Mouse (Mus musculus): Measurements from ENCODE around the gene Actg2. TPM values are rescaled to one million over a fixed set of nuclear protein-coding genes. Genes with fewer than 3 reads are reported as not detected.

Gene Actg2
- polyA plus RNA-seq, 1 experiment: 0.97 TPM

DNA sequence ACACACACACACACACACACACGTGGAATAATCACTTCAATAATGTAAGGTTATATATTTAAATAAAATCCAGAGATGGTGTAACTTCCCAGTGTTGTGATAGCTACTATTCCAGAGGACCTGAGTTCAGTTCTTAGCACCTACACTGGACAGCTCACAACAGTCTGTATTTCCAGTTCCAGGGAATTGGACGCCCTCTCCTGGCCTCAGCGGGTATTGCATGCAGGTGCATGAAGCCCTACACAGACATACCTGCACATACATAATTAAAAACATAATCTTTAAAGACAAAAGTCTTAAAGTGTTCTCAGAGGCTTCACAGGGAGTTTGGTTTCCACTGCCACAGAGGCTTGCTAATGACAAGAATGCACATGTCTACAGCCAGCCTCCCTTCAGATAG, 35.6 kb downstream of the Actg2 start:
- Histone ChIP-seq H3K27me3 (ENCODE audit: control insufficient read depth, insufficient read depth, low read length) (no peaks in the 10 kb centered on the region), H3K4me3 (replicated peaks; ENCODE audit: insufficient read depth, low read depth, low read length) (no peak overlapping the region), H3K27ac (ENCODE audit: insufficient read depth, low read length) (no peak overlapping the region), H3K4me1 (ENCODE audit: control insufficient read depth, insufficient read depth, low read length) (peaks cover 43% of the 10 kb centered on the region)
- DNase-seq: no peak
- WGBS: 65% methylated on average over 3 of the region's 3 CpGs
- peak; percentile 28; the same call in 1 of the 2 replicates for TF ChIP-seq CTCF (IDR thresholded peaks at IDR 0.05; ENCODE audit: borderline replicate concordance, insufficient read depth, low read depth, low read length)
- TF ChIP-seq POLR2A (IDR thresholded peaks at IDR 0.05; ENCODE audit: borderline replicate concordance, insufficient read depth, low read length): no peak

DNA sequence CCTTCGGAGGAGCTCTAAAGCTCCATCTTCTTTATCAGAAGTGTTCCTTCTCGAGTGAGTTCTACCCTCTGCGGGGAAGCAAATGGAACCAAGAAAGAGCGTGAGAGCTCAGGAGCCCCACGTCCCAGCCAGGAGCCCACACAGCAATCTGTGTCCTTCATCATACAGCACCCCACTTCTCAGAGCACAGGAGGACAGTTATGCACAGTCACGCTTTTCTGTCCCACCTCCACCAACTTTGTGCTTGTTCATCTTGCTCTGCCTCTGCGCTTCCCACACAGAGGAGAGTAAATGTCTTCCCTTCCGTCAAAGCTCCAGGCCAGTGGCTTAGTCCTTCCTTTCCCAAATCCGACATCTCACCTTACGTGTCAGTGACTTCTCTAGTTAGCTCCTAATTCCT, 37.0 kb downstream of the Actg2 start:
- no peak for DNase-seq
- peaks cover 41% of the 10 kb centered on the region for H3K4me1 ChIP-seq (ENCODE audit: control insufficient read depth, insufficient read depth, low read length)
- H3K27ac ChIP-seq (ENCODE audit: insufficient read depth, low read length): no peak overlapping the region
- H3K27me3 ChIP-seq (ENCODE audit: control insufficient read depth, insufficient read depth, low read length): no peaks in the 10 kb centered on the region
- no peak for TF ChIP-seq POLR2A (IDR thresholded peaks at IDR 0.05; ENCODE audit: borderline replicate concordance, insufficient read depth, low read length)
- TF ChIP-seq CTCF (IDR thresholded peaks at IDR 0.05; ENCODE audit: borderline replicate concordance, insufficient read depth, low read depth, low read length): no peak
- WGBS: 97% methylated on average over 10 of the region's 10 CpGs
- no peak overlapping the region for H3K4me3 ChIP-seq (replicated peaks; ENCODE audit: insufficient read depth, low read depth, low read length)

DNA sequence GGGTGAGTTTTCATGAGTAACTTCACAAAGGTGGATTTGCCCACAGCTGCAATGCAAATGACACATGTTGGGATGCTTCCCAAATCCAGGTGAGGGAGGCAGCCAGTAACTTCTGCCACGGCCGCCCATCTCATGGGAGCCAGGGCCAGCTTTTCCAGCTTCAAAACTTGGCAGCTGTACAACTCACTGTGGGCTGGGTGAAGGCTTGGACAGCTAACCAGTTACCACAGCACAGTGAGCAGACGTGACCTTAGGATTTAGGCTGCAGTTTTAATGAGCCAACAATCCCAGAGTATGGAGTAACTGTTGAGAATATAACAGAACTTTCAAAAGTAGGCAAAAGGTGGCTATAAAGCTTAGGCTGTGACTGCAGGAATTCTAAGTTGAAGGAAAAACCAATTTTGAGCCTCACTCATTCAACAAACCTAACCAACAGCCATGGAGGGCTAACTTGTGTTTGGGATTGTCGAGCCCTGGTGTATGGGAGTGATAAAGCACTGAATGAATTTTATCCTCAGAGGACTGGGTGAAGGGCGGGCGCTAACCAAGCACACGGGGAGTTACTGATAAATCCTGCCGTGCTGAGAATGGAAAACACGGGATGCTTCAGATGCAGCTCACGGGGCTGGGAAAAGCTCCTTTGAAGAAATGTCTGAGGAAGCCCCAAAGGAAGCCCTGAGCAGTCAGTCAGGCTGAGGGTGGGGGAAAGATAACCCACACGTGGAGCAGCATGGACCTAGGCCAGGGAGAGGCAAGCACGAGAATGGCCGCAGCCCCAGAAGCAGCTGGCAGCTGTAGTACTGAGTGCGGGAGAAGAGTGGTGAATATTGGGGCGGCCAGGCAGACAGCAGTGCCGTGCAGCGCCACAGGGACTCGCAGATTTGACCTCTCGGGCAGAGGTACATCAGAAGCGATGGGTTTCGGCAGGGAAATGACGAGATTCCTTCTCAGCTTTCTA, 39.0 kb downstream of the Actg2 start:
- Histone ChIP-seq H3K27me3 (ENCODE audit: control insufficient read depth, insufficient read depth, low read length) (no peaks in the 10 kb centered on the region), H3K4me1 (ENCODE audit: control insufficient read depth, insufficient read depth, low read length) (peaks cover 33% of the 10 kb centered on the region), H3K27ac (ENCODE audit: insufficient read depth, low read length) (peak overlapping the region; percentile 57), H3K4me3 (replicated peaks; ENCODE audit: insufficient read depth, low read depth, low read length) (no peak overlapping the region)
- TF ChIP-seq POLR2A (IDR thresholded peaks at IDR 0.05; ENCODE audit: borderline replicate concordance, insufficient read depth, low read length): no peak
- TF ChIP-seq CTCF (IDR thresholded peaks at IDR 0.05; ENCODE audit: borderline replicate concordance, insufficient read depth, low read depth, low read length): no peak
- WGBS: 40% methylated on average over 22 of the region's 22 CpGs
- DNase-seq: peak; percentile 36 to 37

DNA sequence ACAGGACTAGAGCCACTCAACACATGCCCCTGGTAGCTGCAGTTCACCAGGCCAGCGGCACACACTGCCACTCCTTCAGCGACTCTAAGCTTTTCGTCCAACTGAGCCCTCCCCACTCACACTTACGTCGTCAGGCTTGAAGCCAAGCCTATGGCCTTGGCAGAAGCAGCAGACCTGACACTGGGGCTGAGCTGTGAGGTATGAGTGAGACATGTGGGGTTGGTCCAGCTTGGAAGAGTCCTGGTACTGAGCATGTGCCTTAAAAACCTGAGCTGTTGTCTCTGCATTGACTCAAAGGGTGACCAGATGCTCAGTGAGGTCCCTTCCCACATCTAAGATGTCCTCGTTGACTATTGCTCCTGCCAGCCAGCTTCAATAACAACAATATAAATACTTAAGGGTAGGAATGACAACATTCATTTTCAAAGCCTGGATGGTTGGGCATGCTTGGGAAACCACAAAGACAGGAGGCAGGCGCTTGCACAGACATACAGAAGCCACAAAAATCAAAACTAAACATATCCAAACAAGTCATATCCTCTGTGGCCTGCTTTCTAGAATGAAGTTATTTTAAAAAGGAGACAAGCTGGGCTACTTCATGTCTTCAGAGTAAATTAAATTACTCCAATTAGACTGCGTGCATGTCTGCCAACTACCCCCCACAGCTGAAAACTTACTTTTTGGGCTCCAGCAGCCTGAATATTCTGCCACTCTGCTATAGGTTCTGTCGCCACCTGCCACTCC, 39.9 kb downstream of the Actg2 start:
- peak; percentile 68 to 80 for DNase-seq
- peaks cover 29% of the 10 kb centered on the region for H3K4me1 ChIP-seq (ENCODE audit: control insufficient read depth, insufficient read depth, low read length)
- TF ChIP-seq CTCF (IDR thresholded peaks at IDR 0.05; ENCODE audit: borderline replicate concordance, insufficient read depth, low read depth, low read length): no peak
- TF ChIP-seq POLR2A (IDR thresholded peaks at IDR 0.05; ENCODE audit: borderline replicate concordance, insufficient read depth, low read length): no peak
- WGBS: 28% methylated on average over 9 of the region's 9 CpGs
- H3K27ac ChIP-seq (ENCODE audit: insufficient read depth, low read length): no peak overlapping the region
- no peaks in the 10 kb centered on the region for H3K27me3 ChIP-seq (ENCODE audit: control insufficient read depth, insufficient read depth, low read length)
- H3K4me3 ChIP-seq (replicated peaks; ENCODE audit: insufficient read depth, low read depth, low read length): no peak overlapping the region

DNA sequence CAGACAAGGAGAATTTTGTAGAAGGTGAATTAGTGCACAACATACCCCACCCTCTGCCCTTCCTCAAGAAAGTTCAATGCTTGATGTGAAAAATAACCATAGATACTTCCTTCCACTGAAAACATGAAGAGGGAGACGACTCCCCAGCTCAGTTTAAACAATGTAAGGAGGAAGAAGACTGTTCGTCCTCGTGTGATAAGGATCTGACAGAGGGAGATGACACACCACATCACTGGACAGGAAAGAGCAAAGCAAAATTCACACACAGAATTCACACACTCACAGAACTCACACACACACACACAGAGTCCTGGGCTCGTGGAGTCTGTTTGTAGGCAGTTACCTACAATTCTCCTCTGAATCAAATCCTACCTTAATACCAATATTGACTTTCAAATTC, 45.4 kb downstream of the Actg2 start:
- TF ChIP-seq CTCF (IDR thresholded peaks at IDR 0.05; ENCODE audit: borderline replicate concordance, insufficient read depth, low read depth, low read length) (no peak), POLR2A (IDR thresholded peaks at IDR 0.05; ENCODE audit: borderline replicate concordance, insufficient read depth, low read length) (no peak)
- Histone ChIP-seq H3K27me3 (ENCODE audit: control insufficient read depth, insufficient read depth, low read length) (no peaks in the 10 kb centered on the region), H3K4me1 (ENCODE audit: control insufficient read depth, insufficient read depth, low read length) (peaks cover 2% of the 10 kb centered on the region), H3K4me3 (replicated peaks; ENCODE audit: insufficient read depth, low read depth, low read length) (no peak overlapping the region), H3K27ac (ENCODE audit: insufficient read depth, low read length) (no peak overlapping the region)
- WGBS: 87% methylated on average over 4 of the region's 4 CpGs
- DNase-seq: no peak

DNA sequence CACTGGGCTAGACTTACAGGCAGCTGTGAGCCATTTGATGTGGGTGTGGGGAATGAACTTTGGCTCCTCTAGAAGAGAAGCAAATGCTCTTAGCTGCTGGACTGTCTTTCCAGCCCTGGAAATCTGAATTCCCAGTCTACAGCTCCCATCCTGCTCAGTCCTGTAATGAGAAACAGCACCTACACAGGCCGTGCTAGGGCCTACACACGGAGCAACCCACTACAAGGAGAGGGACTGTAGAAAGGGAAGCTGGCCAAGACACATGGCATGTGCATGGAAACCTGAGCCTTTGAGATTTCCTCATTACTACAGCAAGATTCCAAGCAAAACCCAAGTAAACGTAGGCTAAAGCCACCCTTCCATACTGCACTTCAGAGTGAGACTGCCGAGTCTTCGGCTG, 47.9 kb downstream of the Actg2 start:
- no peak overlapping the region for H3K27ac ChIP-seq (ENCODE audit: insufficient read depth, low read length)
- H3K4me3 ChIP-seq (replicated peaks; ENCODE audit: insufficient read depth, low read depth, low read length): no peak overlapping the region
- whole genome bisulfite sequencing: 90% methylated on average over 5 of the region's 5 CpGs

DNA sequence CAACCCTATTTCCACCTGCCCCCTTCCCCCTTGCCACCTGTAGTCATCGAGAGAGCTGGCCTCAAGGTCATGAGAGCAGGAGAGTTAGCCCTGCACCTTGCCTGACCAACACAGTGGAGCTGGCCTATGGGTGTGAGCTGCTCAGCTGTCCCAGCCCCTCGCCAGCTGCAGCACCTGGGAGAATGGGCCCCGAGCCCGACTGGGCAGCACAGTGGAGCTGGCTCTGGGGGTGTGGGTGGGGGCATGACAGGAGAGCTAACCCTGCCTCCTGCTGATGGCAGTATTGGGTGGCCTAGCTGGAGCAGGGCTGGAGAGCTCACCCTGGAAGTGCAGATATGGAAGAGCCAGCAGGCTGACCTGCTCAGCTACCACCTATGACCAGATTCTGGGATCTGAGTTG, 48.8 kb downstream of the Actg2 start:
- Histone ChIP-seq H3K4me1 (ENCODE audit: control insufficient read depth, insufficient read depth, low read length) (no peaks in the 10 kb centered on the region; the same call in 1 of the 2 replicates), H3K27me3 (ENCODE audit: control insufficient read depth, insufficient read depth, low read length) (no peaks in the 10 kb centered on the region), H3K4me3 (replicated peaks; ENCODE audit: insufficient read depth, low read depth, low read length) (no peak overlapping the region), H3K27ac (ENCODE audit: insufficient read depth, low read length) (no peak overlapping the region)
- TF ChIP-seq POLR2A (IDR thresholded peaks at IDR 0.05; ENCODE audit: borderline replicate concordance, insufficient read depth, low read length) (no peak), CTCF (IDR thresholded peaks at IDR 0.05; ENCODE audit: borderline replicate concordance, insufficient read depth, low read depth, low read length) (no peak)
- WGBS: 53% methylated on average over 4 of the region's 4 CpGs
- no peak for DNase-seq

More for the DNA sequence above, 47.9 kb downstream of the Actg2 start:
- TF ChIP-seq POLR2A (IDR thresholded peaks at IDR 0.05; ENCODE audit: borderline replicate concordance, insufficient read depth, low read length) (no peak), CTCF (IDR thresholded peaks at IDR 0.05; ENCODE audit: borderline replicate concordance, insufficient read depth, low read depth, low read length) (no peak)
- Histone ChIP-seq H3K4me1 (ENCODE audit: control insufficient read depth, insufficient read depth, low read length) (no peaks in the 10 kb centered on the region; the same call in 1 of the 2 replicates), H3K27me3 (ENCODE audit: control insufficient read depth, insufficient read depth, low read length) (no peaks in the 10 kb centered on the region)
- DNase-seq: no peak
